Mouse (Mus musculus): ENCODE measurements around the gene Macf1. TPM values are rescaled to one million over a fixed set of nuclear protein-coding genes. Genes with fewer than 3 reads are reported as not detected.
"Not testable (repeated sequence)": the region's sequence is repeated elsewhere in the genome, so short reads cannot be mapped to it uniquely, and the experiment has no call there.

The Macf1 gene
- polyA plus RNA-seq, 2 experiments: 79.8 to 103 TPM

GRCm38 (mm10) chr4:123340232-123340631, 343.9 kb downstream of the Macf1 start:
- H3K4me3 ChIP-seq (replicated peaks; ENCODE audit: low read length): no peak overlapping the region
- no peak for ATAC-seq (ENCODE audit: low FRiP score, low read depth)
- no peak overlapping the region for H3K9ac ChIP-seq (ENCODE audit: low read depth, low read length, severe bottlenecking)
- DNase-seq (ENCODE audit: low spot score): no peak
- 71% methylated on average over 5 of the region's 5 CpGs for WGBS
- H3K9me3 ChIP-seq (ENCODE audit: control insufficient read depth, low read length): no peaks in the 10 kb centered on the region
- no peak overlapping the region for H3K27ac ChIP-seq (replicated peaks; ENCODE audit: low read depth, low read length)
- no peak overlapping the region for H3K4me2 ChIP-seq (replicated peaks; ENCODE audit: low read depth, low read length, severe bottlenecking)
- H3K36me3 ChIP-seq (ENCODE audit: control insufficient read depth, insufficient read depth, low read length): no peaks in the 10 kb centered on the region
- no peak for TF ChIP-seq POLR2A (IDR thresholded peaks at IDR 0.05; ENCODE audit: borderline replicate concordance, extremely low read depth, insufficient read depth, insufficient read length)
- peaks cover 3% of the 10 kb centered on the region for H3K4me1 ChIP-seq (ENCODE audit: control insufficient read depth, insufficient read depth, low read length)
- peaks cover 43% of the 10 kb centered on the region for H3K27me3 ChIP-seq (ENCODE audit: control insufficient read depth, insufficient read depth, low read length)

- H3K9me3 ChIP-seq (ENCODE audit: control insufficient read depth, low read length): no peaks in the 10 kb centered on the region
- H3K27ac ChIP-seq (replicated peaks; ENCODE audit: low read depth, low read length): no peak overlapping the region
- peaks cover 26% of the 10 kb centered on the region for H3K27me3 ChIP-seq (ENCODE audit: control insufficient read depth, insufficient read depth, low read length)
- ATAC-seq (ENCODE audit: low FRiP score, low read depth): peak; percentile 34; the same call in 1 of the 2 replicates
- 67% methylated on average over 4 of the region's 4 CpGs for WGBS
- no peak for TF ChIP-seq POLR2A (IDR thresholded peaks at IDR 0.05; ENCODE audit: borderline replicate concordance, extremely low read depth, insufficient read depth, insufficient read length)
- H3K4me2 ChIP-seq (replicated peaks; ENCODE audit: low read depth, low read length, severe bottlenecking): no peak overlapping the region
- peaks cover 3% of the 10 kb centered on the region; the same call in 1 of the 2 replicates for H3K4me1 ChIP-seq (ENCODE audit: control insufficient read depth, insufficient read depth, low read length)
- peak; percentile 55 for DNase-seq (ENCODE audit: low spot score)
- no peak overlapping the region for H3K4me3 ChIP-seq (replicated peaks; ENCODE audit: low read length)
- H3K36me3 ChIP-seq (ENCODE audit: control insufficient read depth, insufficient read depth, low read length): no peaks in the 10 kb centered on the region
- H3K9ac ChIP-seq (ENCODE audit: low read depth, low read length, severe bottlenecking): no peak overlapping the region
Observed at GRCm38 (mm10) chr4:123337693-123338092, 346.5 kb downstream of the Macf1 start.

- Histone ChIP-seq H3K4me2 (replicated peaks; ENCODE audit: low read depth, low read length, severe bottlenecking) (no peak overlapping the region), H3K36me3 (ENCODE audit: control insufficient read depth, insufficient read depth, low read length) (no peaks in the 10 kb centered on the region), H3K9ac (ENCODE audit: low read depth, low read length, severe bottlenecking) (no peak overlapping the region), H3K4me1 (ENCODE audit: control insufficient read depth, insufficient read depth, low read length) (no peaks in the 10 kb centered on the region), H3K27me3 (ENCODE audit: control insufficient read depth, insufficient read depth, low read length) (peaks cover 9% of the 10 kb centered on the region; the same call in 1 of the 2 replicates), H3K4me3 (replicated peaks; ENCODE audit: low read length) (no peak overlapping the region), H3K27ac (replicated peaks; ENCODE audit: low read depth, low read length) (no peak overlapping the region), H3K9me3 (ENCODE audit: control insufficient read depth, low read length) (no peaks in the 10 kb centered on the region)
- ATAC-seq (ENCODE audit: low FRiP score, low read depth) (no peak), DNase-seq (ENCODE audit: low spot score) (no peak)
- TF ChIP-seq POLR2A (IDR thresholded peaks at IDR 0.05; ENCODE audit: borderline replicate concordance, extremely low read depth, insufficient read depth, insufficient read length): no peak
- 66% methylated on average over 14 of the region's 14 CpGs for WGBS
Observed at GRCm38 (mm10) chr4:123335796-123336585, 348.2 kb downstream of the Macf1 start.

- DNase-seq (ENCODE audit: low spot score); H3K9me3 ChIP-seq (ENCODE audit: control insufficient read depth, low read length); H3K4me2 ChIP-seq (replicated peaks; ENCODE audit: low read depth, low read length, severe bottlenecking); H3K4me1 ChIP-seq (ENCODE audit: control insufficient read depth, insufficient read depth, low read length); ATAC-seq (ENCODE audit: low FRiP score, low read depth); H3K36me3 ChIP-seq (ENCODE audit: control insufficient read depth, insufficient read depth, low read length); H3K27me3 ChIP-seq (ENCODE audit: control insufficient read depth, insufficient read depth, low read length); H3K27ac ChIP-seq (replicated peaks; ENCODE audit: low read depth, low read length); H3K4me3 ChIP-seq (replicated peaks; ENCODE audit: low read length); H3K9ac ChIP-seq (ENCODE audit: low read depth, low read length, severe bottlenecking): not testable (repeated sequence)
- 34% methylated on average over 10 of the region's 10 CpGs for WGBS
Observed at GRCm38 (mm10) chr4:123335244-123335643, 348.9 kb downstream of the Macf1 start.

- H3K9ac ChIP-seq (ENCODE audit: low read depth, low read length, severe bottlenecking): no peak overlapping the region
- no peak overlapping the region for H3K4me3 ChIP-seq (replicated peaks; ENCODE audit: low read length)
- H3K27ac ChIP-seq (replicated peaks; ENCODE audit: low read depth, low read length): no peak overlapping the region
- ATAC-seq (ENCODE audit: low FRiP score, low read depth) (no peak), DNase-seq (ENCODE audit: low spot score) (no peak)
- no peaks in the 10 kb centered on the region for H3K36me3 ChIP-seq (ENCODE audit: control insufficient read depth, insufficient read depth, low read length)
- H3K9me3 ChIP-seq (ENCODE audit: control insufficient read depth, low read length): no peaks in the 10 kb centered on the region
- WGBS: 40% methylated on average over 3 of the region's 3 CpGs
- no peak for TF ChIP-seq POLR2A (IDR thresholded peaks at IDR 0.05; ENCODE audit: borderline replicate concordance, extremely low read depth, insufficient read depth, insufficient read length)
- no peaks in the 10 kb centered on the region for H3K4me1 ChIP-seq (ENCODE audit: control insufficient read depth, insufficient read depth, low read length)
- no peaks in the 10 kb centered on the region for H3K27me3 ChIP-seq (ENCODE audit: control insufficient read depth, insufficient read depth, low read length)
- H3K4me2 ChIP-seq (replicated peaks; ENCODE audit: low read depth, low read length, severe bottlenecking): no peak overlapping the region
Observed at GRCm38 (mm10) chr4:123334177-123334576, 350.0 kb downstream of the Macf1 start.

Data from limb, embryonic 14.5 days (tissue).